Mouse (Mus musculus) liver, postnatal 0 days (tissue): ENCODE results near the gene Dhrs11.

ENCODE experiments used
- CTCF ChIP-seq: sonication (generic); IDR thresholded peaks from 2 replicates; pipeline ENCODE4 v1.5.1; 2016; ENCODE audit warnings: antibody characterized with exemption, low read depth
- EP300 ChIP-seq: IDR thresholded peaks from 2 replicates; pipeline ENCODE4 v1.6.1; 2016; ENCODE audit warnings: antibody characterized with exemption, low read depth, mild to moderate bottlenecking

GRCm38 (mm10) chr11:84797627-84798353, 31.0 kb downstream of the Dhrs11 start:
- TF ChIP-seq CTCF (peak; percentile 94), EP300 (no peak)
